Mouse (Mus musculus) liver, adult 2 months (tissue): ENCODE data around the gene Hoxd4. TPM values are rescaled to one million over a fixed set of nuclear protein-coding genes. Genes with fewer than 3 reads are reported as not detected.

ENCODE experiments used
- DNase-seq: peaks from one replicate; pipeline ENCODE4 v3.0.0-alpha.2; 2011; ENCODE audit warnings: low read depth, low spot score; ENCODE audit errors: extremely low read depth
- H3K27ac ChIP-seq: fragments of 200-500 bp; replicated peaks from 2 replicates; pipeline ENCODE4 v1.5.1; 2012; ENCODE audit warnings: low read depth, mild to moderate bottlenecking, control low read depth, inconsistent platforms, low read length; ENCODE audit not compliant: insufficient read depth
- H3K27me3 ChIP-seq: fragments of 200-500 bp; 2 replicates; pipeline ENCODE4 v1.6.1; 2012; ENCODE audit warnings: mild to moderate bottlenecking, moderate library complexity, low read length, inconsistent platforms; ENCODE audit not compliant: control insufficient read depth, insufficient read depth
- H3K36me3 ChIP-seq: fragments of 200-500 bp; 2 replicates; pipeline ENCODE4 v1.6.1; 2012; ENCODE audit warnings: low read length, inconsistent platforms; ENCODE audit not compliant: control insufficient read depth, insufficient read depth
- H3K4me1 ChIP-seq: fragments of 200-500 bp; 2 replicates; pipeline ENCODE4 v1.6.1; 2011; ENCODE audit warnings: low read length; ENCODE audit not compliant: control insufficient read depth, insufficient read depth
- H3K4me3 ChIP-seq: fragments of 200-500 bp; 2 replicates; pipeline ENCODE4 v1.5.1; 2011; ENCODE audit warnings: low read depth, mild to moderate bottlenecking, control low read depth, low read length, moderate library complexity; ENCODE audit not compliant: insufficient read depth
- H3K79me2 ChIP-seq: fragments of 200-500 bp; 2 replicates; pipeline ENCODE4 v1.6.1; 2012; ENCODE audit warnings: inconsistent platforms, mild to moderate bottlenecking, low read length, moderate library complexity; ENCODE audit not compliant: control insufficient read depth, insufficient read depth
- H3K9ac ChIP-seq: fragments of 200-500 bp; 2 replicates; pipeline ENCODE4 v1.6.1; 2012; ENCODE audit warnings: low read depth, mild to moderate bottlenecking, control low read depth, inconsistent platforms, low read length
- CTCF ChIP-seq: fragments of 200-500 bp; IDR thresholded peaks from 2 replicates; pipeline ENCODE4 v1.5.1; 2011; ENCODE audit warnings: low read depth, low read length, control low read depth
- POLR2A ChIP-seq: fragments of 200-500 bp; IDR thresholded peaks from 2 replicates; pipeline ENCODE4 v1.6.1; 2011; ENCODE audit warnings: low read length, control low read depth; ENCODE audit not compliant: insufficient read depth; ENCODE audit errors: extremely low read depth
- WGBS: fragments of 180-500 bp; shearing (Covaris S2); methylation state at CpG from one replicate; pipeline ENCODE4 v1.1.7; 2018; 5-methylcytosine and 5-hydroxymethylcytosine counted together
- polyA plus RNA-seq: library from polyadenylated mRNA; depleted of rRNA; stranded (reverse); fragments of >200 nt; gene quantifications from 2 replicates; pipeline ENCODE4 v1.2.3, GENCODE M21; 2012
- total RNA-seq: library from RNA; depleted of rRNA; stranded (reverse); fragments of >200 nt; gene quantifications from 2 replicates; pipeline ENCODE4 v1.2.3, GENCODE M21; 2014

Hoxd4 gene
- total and polyA plus RNA-seq, 2 experiments, result 0.05 to 0.09 TPM

DNA sequence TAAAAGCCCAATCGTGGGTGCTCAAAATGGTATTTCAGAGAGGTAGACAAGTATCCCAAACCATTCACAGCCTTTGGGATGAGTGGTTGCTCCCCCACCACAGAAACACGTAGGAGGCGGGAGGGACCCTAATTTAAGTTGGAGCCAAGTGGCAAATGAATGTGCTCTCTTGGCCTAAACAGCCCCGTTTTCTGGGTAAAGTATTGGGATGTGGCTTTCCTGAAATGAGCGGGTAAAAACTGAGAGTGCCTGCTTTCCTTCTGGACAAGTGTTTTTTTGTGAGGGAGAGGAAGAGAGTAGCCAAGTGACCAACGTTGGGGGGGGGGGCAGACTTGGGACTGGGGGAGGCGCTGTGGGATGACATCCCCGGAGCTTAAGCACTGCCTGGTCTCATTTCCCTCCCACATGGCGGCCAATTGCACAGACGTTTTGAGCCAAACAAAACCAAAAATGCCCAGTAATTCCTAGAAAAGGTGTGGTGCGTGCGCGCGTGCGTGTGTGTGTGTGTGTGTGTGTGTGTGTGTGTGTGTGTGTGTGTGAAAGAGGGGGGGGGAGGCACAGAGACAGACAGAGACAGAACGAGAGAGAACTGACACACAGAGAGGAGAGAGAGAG, 693 bp upstream of the Hoxd4 start:
- 2% methylated on average over 16 of the region's 16 CpGs for WGBS
- Histone ChIP-seq H3K36me3 (no peaks in the 10 kb centered on the region), H3K27me3 (peaks cover 40% of the 10 kb centered on the region; the same call in 1 of the 2 replicates), H3K9ac (no peak overlapping the region), H3K79me2 (no peaks in the 10 kb centered on the region), H3K4me3 (no peak overlapping the region), H3K27ac (no peak overlapping the region), H3K4me1 (no peaks in the 10 kb centered on the region)
- DNase-seq, result no peak
- TF ChIP-seq CTCF, result no peak
- no peak for TF ChIP-seq POLR2A

DNA sequence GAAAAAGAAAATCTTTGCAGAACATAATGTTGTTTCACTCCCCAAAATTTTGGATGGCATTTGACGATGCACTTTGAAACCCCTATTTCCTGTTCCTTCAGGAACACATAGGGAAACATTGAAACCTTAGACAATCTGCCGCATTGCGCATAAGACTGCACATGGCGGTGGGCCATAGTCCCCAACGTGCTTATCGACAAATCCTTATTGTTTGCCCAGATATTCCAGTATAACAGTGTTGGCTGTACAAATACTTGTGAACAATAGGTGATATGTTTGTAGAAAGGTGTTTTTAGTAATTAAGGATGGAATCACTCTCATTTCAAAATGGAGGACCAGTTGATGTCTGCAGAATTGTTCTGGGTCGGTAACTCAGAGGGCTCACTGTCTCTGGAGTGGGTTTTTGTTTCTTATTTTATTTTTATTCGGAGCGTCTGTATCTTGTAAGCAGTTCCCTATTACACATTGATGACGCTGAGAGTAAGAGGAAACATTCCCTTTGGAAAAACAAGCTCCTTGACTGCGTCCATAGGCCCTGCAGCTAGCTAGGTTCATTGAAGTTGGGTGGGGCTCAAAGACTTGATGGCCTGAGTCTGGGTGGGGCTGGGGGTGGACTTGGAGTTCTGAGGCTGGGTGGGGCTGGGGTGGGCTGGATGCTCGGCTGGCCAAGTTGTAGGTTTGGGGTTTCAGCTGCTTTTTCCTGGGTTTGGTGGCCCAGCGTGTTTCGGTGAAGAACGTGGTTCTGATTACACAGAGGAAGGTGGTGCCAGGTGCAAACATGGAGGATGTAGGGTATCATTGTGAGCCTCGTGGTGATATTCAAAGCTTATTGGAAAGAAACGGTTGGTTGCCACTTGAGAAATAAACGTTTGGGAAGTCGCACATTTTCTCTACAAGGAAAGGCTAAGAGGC, 1.8 kb downstream of the Hoxd4 start:
- no peak for DNase-seq
- Histone ChIP-seq H3K79me2 (no peaks in the 10 kb centered on the region), H3K4me1 (no peaks in the 10 kb centered on the region), H3K9ac (no peak overlapping the region), H3K4me3 (no peak overlapping the region), H3K27ac (no peak overlapping the region), H3K27me3 (peaks cover 30% of the 10 kb centered on the region; the same call in 1 of the 2 replicates), H3K36me3 (no peaks in the 10 kb centered on the region)
- no peak for TF ChIP-seq CTCF
- 14% methylated on average over 19 of the region's 19 CpGs for WGBS

DNA sequence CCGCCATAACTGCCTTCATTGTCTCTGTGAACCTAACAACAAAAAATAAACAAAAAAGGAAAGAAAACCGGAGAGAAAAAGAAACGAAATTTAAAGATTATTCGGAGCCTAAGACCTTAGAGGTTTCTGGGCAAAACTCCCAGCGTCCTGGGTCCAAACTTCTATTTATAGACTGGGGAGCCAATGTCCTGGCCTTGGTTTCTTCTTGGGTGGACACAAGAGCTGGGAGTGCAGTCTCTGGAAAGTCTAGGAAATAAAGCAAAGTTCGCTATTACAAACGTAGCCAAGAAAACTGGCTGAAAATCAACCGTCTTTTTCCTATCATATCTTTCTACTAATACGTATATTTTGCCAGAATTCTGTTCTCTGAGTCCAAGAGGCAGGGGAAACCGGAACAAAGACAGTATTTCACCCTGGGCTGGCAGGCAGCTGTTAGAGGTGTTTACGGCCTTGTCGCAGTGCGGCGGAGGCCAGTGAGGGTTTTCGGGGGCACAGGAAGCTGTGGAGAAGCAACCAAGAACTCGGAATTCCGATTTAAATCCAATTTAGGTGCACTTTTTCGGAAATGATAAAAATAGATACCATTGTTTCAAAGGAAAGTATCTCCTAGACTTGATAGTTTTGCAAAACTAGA, 2.5 kb downstream of the Hoxd4 start:
- no peaks in the 10 kb centered on the region for H3K4me1 ChIP-seq
- no peak overlapping the region for H3K9ac ChIP-seq
- no peaks in the 10 kb centered on the region for H3K79me2 ChIP-seq
- H3K27ac ChIP-seq, result no peak overlapping the region
- H3K27me3 ChIP-seq, result peaks cover 25% of the 10 kb centered on the region; the same call in 1 of the 2 replicates
- WGBS, result 12% methylated on average over 18 of the region's 18 CpGs
- no peaks in the 10 kb centered on the region for H3K36me3 ChIP-seq
- TF ChIP-seq CTCF, result no peak
- no peak for TF ChIP-seq POLR2A
- H3K4me3 ChIP-seq, result no peak overlapping the region
- no peak for DNase-seq

DNA sequence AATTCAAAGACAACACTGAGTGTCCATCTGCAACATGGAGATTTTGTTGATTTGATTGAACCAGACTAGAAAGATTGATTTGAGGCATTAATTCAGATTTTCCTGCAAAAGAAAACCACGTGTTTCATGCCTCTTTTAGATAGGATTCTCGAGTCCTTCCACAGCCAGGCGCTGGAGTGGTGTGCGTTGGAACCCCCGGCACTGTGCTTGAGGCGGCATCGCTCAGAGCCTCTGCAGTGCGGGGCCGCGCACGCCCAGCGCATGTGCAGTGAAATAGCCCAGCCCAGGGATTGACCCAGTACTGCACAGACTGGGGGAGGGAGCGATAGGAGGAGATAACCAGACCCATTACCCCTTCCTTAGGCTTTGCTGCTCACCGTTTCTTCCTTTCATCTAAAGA, 3.2 kb downstream of the Hoxd4 start:
- Histone ChIP-seq H3K79me2 (no peaks in the 10 kb centered on the region), H3K27me3 (peaks cover 26% of the 10 kb centered on the region; the same call in 1 of the 2 replicates), H3K4me1 (no peaks in the 10 kb centered on the region), H3K27ac (no peak overlapping the region), H3K4me3 (no peak overlapping the region), H3K9ac (no peak overlapping the region), H3K36me3 (no peaks in the 10 kb centered on the region)
- WGBS, result 8% methylated on average over 14 of the region's 14 CpGs
- no peak for DNase-seq
- TF ChIP-seq POLR2A (no peak), CTCF (no peak)

DNA sequence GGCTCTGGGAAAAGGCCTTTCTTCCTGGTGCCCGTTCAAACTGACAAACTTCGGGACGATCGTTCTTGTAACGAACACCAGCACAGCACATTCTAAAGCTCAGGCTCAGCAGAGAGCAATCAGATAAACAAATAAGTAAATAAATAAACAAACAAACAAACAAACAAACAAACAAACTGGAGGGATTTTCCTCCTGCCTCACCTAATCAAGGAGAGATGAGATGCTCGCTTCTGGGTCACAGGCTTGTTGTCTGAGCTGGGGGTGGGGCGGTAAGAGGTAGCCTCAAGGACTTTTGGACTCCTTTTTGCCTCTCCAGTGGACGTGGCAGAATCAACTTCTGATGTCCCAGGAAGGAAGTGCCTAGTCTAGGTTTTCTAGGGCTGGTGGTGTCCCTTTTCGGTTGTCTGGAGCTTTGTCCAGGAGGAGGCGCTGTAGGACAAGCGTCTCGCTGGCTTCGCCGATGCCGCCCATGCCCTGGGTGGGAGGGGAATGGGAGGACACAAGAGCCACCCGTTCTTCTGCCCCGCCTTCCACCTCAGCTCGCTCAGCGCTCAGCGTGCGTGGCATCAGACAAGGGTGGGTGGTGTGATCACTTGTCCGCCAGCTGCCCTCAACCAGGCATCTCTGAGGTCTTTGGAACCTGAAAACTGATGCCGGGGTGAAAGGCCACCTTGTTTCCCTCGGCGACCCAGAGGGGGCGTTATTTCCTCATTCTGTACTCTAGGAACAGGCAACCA, 3.9 kb downstream of the Hoxd4 start:
- H3K27me3 ChIP-seq, result peaks cover 24% of the 10 kb centered on the region; the same call in 1 of the 2 replicates
- H3K36me3 ChIP-seq, result no peaks in the 10 kb centered on the region
- WGBS, result 7% methylated on average over 26 of the region's 26 CpGs
- H3K79me2 ChIP-seq, result no peaks in the 10 kb centered on the region
- no peak overlapping the region for H3K27ac ChIP-seq
- no peak overlapping the region for H3K4me3 ChIP-seq
- TF ChIP-seq POLR2A, result no peak
- peak; percentile 91 for TF ChIP-seq CTCF
- no peaks in the 10 kb centered on the region for H3K4me1 ChIP-seq
- DNase-seq, result peak; percentile 47
- H3K9ac ChIP-seq, result no peak overlapping the region
